Mouse (Mus musculus): ENCODE data around the gene Cd320.
"Not testable (repeated sequence)": the region's sequence is repeated elsewhere in the genome, so short reads cannot be mapped to it uniquely, and the experiment has no call there.

DNA sequence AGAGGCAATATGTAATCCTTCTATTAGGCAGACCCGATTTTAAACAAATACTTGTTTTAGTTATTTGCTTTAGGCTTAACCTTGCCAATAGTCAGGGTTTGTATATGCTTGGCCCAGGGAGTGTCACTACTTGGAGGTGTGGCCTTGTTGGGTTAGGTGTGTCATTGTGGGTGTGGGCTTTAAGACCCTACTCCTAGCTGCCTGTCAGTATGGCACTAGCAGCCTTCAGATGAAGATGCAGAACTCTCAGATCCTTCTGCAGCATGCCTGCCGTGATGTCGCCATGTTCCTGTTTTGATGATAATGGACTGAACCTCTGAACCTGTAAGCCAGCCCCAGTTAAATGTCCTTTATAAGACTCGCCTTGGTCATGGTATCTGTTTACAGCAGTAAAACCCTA, 50.1 kb downstream of the Cd320 start:
- TF ChIP-seq CTCF (IDR thresholded peaks at IDR 0.05; ENCODE audit: borderline replicate concordance, control insufficient read depth, extremely low read depth, insufficient read depth, low read length, poor library complexity); POLR2A (IDR thresholded peaks at IDR 0.05; ENCODE audit: control insufficient read depth, extremely low read depth, insufficient read depth, low read length, poor library complexity): not testable (repeated sequence)

All from thymus, adult 2 months (tissue).